In genomic region chr4:97778211-97779002, GRCm38 (mm10) we compare ENCODE assay signal across 9 mouse cellular contexts. TPM values are rescaled to one million over a fixed set of nuclear protein-coding genes. Genes with fewer than 3 reads are reported as not detected.
DNase-seq lines count a peak whose midpoint lies in the region; ATAC-seq and TF ChIP-seq lines count a peak whose summit lies in the region.
"Had no signal": no experiment of that assay in that cellular context is flagged by ENCODE, and none has a peak within 500 bp of the region (broad histone marks: within the 10 kb centered on the region; RNA-seq: fewer than 3 reads in every experiment).

No protein-coding gene starts in this region.

- no peaks in the 10 kb centered on the region for H3K9me3 ChIP-seq in ES-Bruce4 (replicated peaks; ENCODE audit: control insufficient read depth, insufficient read depth, low read length, poor library complexity, severe bottlenecking)
- no peaks in the 10 kb centered on the region for H3K9me3 ChIP-seq in heart, embryonic 14.5 days (ENCODE audit: control insufficient read depth, low read length)
- no peaks in the 10 kb centered on the region for H3K9me3 ChIP-seq in limb, embryonic 12.5 days

- peaks cover 32% of the 10 kb centered on the region for H3K27me3 ChIP-seq in ES-Bruce4 (ENCODE audit: control insufficient read depth, insufficient read depth, low read length, poor library complexity, severe bottlenecking)
- no peaks in the 10 kb centered on the region for H3K27me3 ChIP-seq in heart, embryonic 14.5 days (ENCODE audit: control insufficient read depth, insufficient read depth, low read length)
- H3K27me3 ChIP-seq in limb, embryonic 12.5 days = no peaks in the 10 kb centered on the region
- H3K27me3 ChIP-seq: Patski had no signal

- no peaks in the 10 kb centered on the region for H3K4me1 ChIP-seq in ES-Bruce4 (ENCODE audit: control insufficient read depth, insufficient read depth, low read length)
- H3K4me1 ChIP-seq in cortical plate, adult 2 months (ENCODE audit: control insufficient read depth, insufficient read depth, low read length) = no peaks in the 10 kb centered on the region
- H3K4me1 ChIP-seq in heart, embryonic 14.5 days (ENCODE audit: control insufficient read depth in 2 of 2, insufficient read depth in 2 of 2, low read length in 2 of 2) = peaks cover 0 to 19% of the 10 kb centered on the region in 2 experiments; a peak in 3 of 4 replicates
- peaks cover 41% of the 10 kb centered on the region for H3K4me1 ChIP-seq in limb, embryonic 12.5 days (replicated peaks)

- no peak overlapping the region for H3K27ac ChIP-seq in ES-Bruce4 (ENCODE audit: insufficient read depth, low read length)
- peak overlapping the region; percentile 100 for H3K27ac ChIP-seq in cortical plate, adult 2 months (ENCODE audit: insufficient read depth, low read length)
- peak overlapping the region; percentile 90 to 98 for H3K27ac ChIP-seq in heart, embryonic 14.5 days (replicated peaks in 1 of 2; ENCODE audit: control insufficient read depth in 1 of 2, insufficient read depth in 1 of 2, low read depth in 2 of 2, low read length in 2 of 2)
- peak overlapping the region; percentile 99 for H3K27ac ChIP-seq in limb, embryonic 12.5 days

- ATAC-seq in heart, embryonic 14.5 days (ENCODE audit: insufficient number of reproducible peaks, insufficient read depth, low FRiP score, low read depth) = no peak
- ATAC-seq in limb, embryonic 12.5 days (ENCODE audit: insufficient number of reproducible peaks, insufficient read depth, low FRiP score, low TSS enrichment, low read depth) = no peak

- peak overlapping the region; percentile 85 for H3K9ac ChIP-seq in ES-Bruce4 (ENCODE audit: low read depth, poor library complexity, severe bottlenecking)
- peak overlapping the region; percentile 99 for H3K9ac ChIP-seq in heart, embryonic 14.5 days (ENCODE audit: low read length)
- peak overlapping the region; percentile 100 for H3K9ac ChIP-seq in limb, embryonic 12.5 days (replicated peaks)

- H3K4me2 ChIP-seq in heart, embryonic 14.5 days (ENCODE audit: low read length) = peak overlapping the region; percentile 82
- peak overlapping the region; percentile 83 for H3K4me2 ChIP-seq in limb, embryonic 12.5 days

- TF ChIP-seq EP300 in ES-Bruce4 (IDR thresholded peaks at IDR 0.05; ENCODE audit: insufficient read depth, low read depth, low read length) = no peak

- DNase-seq in gastrocnemius, postnatal 10 days = peak; percentile 57
- DNase-seq in gastrocnemius, adult 8-10 months (ENCODE audit: low spot score in 2 of 2) = no peak
- DNase-seq in neural tube, embryonic 10.5 days (ENCODE audit: extremely low spot score, low spot score) = peak; percentile 76
- no peak for DNase-seq in c-Kit-positive CD71-positive TER-119-positive erythroid progenitor cells, embryonic 14.5 days (ENCODE audit: low spot score)

- H3K36me3 ChIP-seq in ES-Bruce4 (ENCODE audit: control insufficient read depth, insufficient read depth, low read length, poor library complexity, severe bottlenecking) = no peaks in the 10 kb centered on the region
- H3K36me3 ChIP-seq in heart, embryonic 14.5 days (ENCODE audit: control insufficient read depth, insufficient read depth, low read length) = peaks cover 9% of the 10 kb centered on the region
- H3K36me3 ChIP-seq in limb, embryonic 12.5 days = peaks cover 10% of the 10 kb centered on the region

- no peak for TF ChIP-seq CTCF in ES-Bruce4 (IDR thresholded peaks at IDR 0.05; ENCODE audit: low read depth, low read length)
- no peak for TF ChIP-seq CTCF in cortical plate, adult 2 months (IDR thresholded peaks at IDR 0.05; ENCODE audit: extremely low read depth, insufficient read depth, low read length)

- H3K4me3 ChIP-seq in ES-Bruce4 (ENCODE audit: low read depth, low read length) = peak overlapping the region; percentile 55
- H3K4me3 ChIP-seq in cortical plate, adult 2 months (ENCODE audit: insufficient read depth, low read length) = peak overlapping the region; percentile 61
- peak overlapping the region; percentile 94 to 98 for H3K4me3 ChIP-seq in heart, embryonic 14.5 days (ENCODE audit: control insufficient read depth in 1 of 2, insufficient read depth in 1 of 2, low read depth in 1 of 2, low read length in 2 of 2)
- peak overlapping the region; percentile 96 for H3K4me3 ChIP-seq in limb, embryonic 12.5 days (replicated peaks)

- WGBS in heart, embryonic 14.5 days = under 1% methylated on average over 90 of the region's 94 CpGs
- under 1% methylated on average over 84 of the region's 94 CpGs for WGBS in limb, embryonic 12.5 days

- TF ChIP-seq POLR2A in ES-Bruce4 (IDR thresholded peaks at IDR 0.05; ENCODE audit: insufficient read depth, low read length) = no peak
- no peak for TF ChIP-seq POLR2A in cortical plate, adult 2 months (IDR thresholded peaks at IDR 0.05; ENCODE audit: extremely low read depth, insufficient read depth, low read length)

RNA-seq across cellular contexts. Expression of gene E130114P18Rik, which starts 0.5 kb away (rescaled TPM):
- 1 to 10 TPM; 1.4 TPM for total RNA-seq in gastrocnemius, postnatal 10 days (2021)
- total RNA-seq in gastrocnemius, adult 8-10 months (2022) = not detected
- not detected in 2 replicates for polyA plus RNA-seq in ES-Bruce4 (2011; ENCODE audit: insufficient read depth, insufficient read length, low read depth, missing spikeins)
- 12.7 and 14.3 TPM in 2 replicates for polyA plus RNA-seq in cortical plate, adult 2 months (2012; rRNA removed)
- polyA plus RNA-seq in heart, embryonic 14.5 days (2014; fragmentation: Nextera tagmentation; extraction: Ambion mirVana) = 0.57 and 0.59 TPM in 2 replicates
- 5.4 and 6.4 TPM in 2 replicates for polyA plus RNA-seq in limb, embryonic 12.5 days (2016; fragmentation: Nextera tagmentation; extraction: Ambion mirVana)

RNA-seq across cellular contexts. Expression of gene Nfia, which starts 5.9 kb away (rescaled TPM):
- total RNA-seq in gastrocnemius, postnatal 10 days (2021) = 100 to 1,000 TPM; 111 to 124 TPM
- 10 to 100 TPM; 53.6 to 64.5 (median 57.1) TPM for total RNA-seq in gastrocnemius, adult 8-10 months (2022)
- 1.4 and 2.0 TPM in 2 replicates for polyA plus RNA-seq in ES-Bruce4 (2011; ENCODE audit: insufficient read depth, insufficient read length, low read depth, missing spikeins)
- 21.5 and 24.1 TPM in 2 replicates for polyA plus RNA-seq in cortical plate, adult 2 months (2012; rRNA removed)
- 50.9 and 54.3 TPM in 2 replicates for polyA plus RNA-seq in heart, embryonic 14.5 days (2014; fragmentation: Nextera tagmentation; extraction: Ambion mirVana)
- 53.9 and 56.7 TPM in 2 replicates for polyA plus RNA-seq in limb, embryonic 12.5 days (2016; fragmentation: Nextera tagmentation; extraction: Ambion mirVana)

Comparison
In these comparisons a context has a peak if more than half of its experiments do, and no peak if none do; other contexts are left out.
1. DNase-seq: peak in gastrocnemius, postnatal 10 days (single experiment) and neural tube, embryonic 10.5 days (single experiment); none in gastrocnemius, adult 8-10 months (0 of 2) and c-Kit-positive CD71-positive TER-119-positive erythroid progenitor cells, embryonic 14.5 days (single experiment).
2. Peak in every context shown above with its lines, with median percentiles within 50 percentile points of each other: H3K4me3 ChIP-seq and H3K9ac ChIP-seq.